Mouse (Mus musculus) hindbrain, embryonic 11.5 days (tissue): ENCODE results near the gene Stard13. TPM values are rescaled to one million over a fixed set of nuclear protein-coding genes. Genes with fewer than 3 reads are reported as not detected.

ENCODE experiments used
- ATAC-seq: fragments of 200-750 bp; cut with Nextera tagmentation; 2 replicates; pipeline ENCODE4 v1.8.0; 2017; ENCODE audit warnings: mild to moderate bottlenecking, moderate TSS enrichment, moderate library complexity; ENCODE audit not compliant: low FRiP score
- DNase-seq: peaks from one replicate; pipeline ENCODE4 v3.0.0-alpha.2; 2015; ENCODE audit warnings: low spot score
- H3K27ac ChIP-seq: fragments of 300-500 bp; sonication (generic); 2 replicates; pipeline ENCODE4 v1.5.1; 2014; ENCODE audit warnings: mild to moderate bottlenecking, low read depth, low read length
- H3K27me3 ChIP-seq: fragments of 300-500 bp; sonication (generic); 2 replicates; pipeline ENCODE4 v1.6.1; 2014; ENCODE audit warnings: mild to moderate bottlenecking, low read length, moderate library complexity, mixed read lengths; ENCODE audit not compliant: control insufficient read depth, insufficient read depth
- H3K36me3 ChIP-seq: fragments of 300-500 bp; sonication (generic); 2 replicates; pipeline ENCODE4 v1.6.1; 2014; ENCODE audit warnings: mild to moderate bottlenecking, low read length, moderate library complexity, mixed read lengths; ENCODE audit not compliant: control insufficient read depth, insufficient read depth
- H3K4me1 ChIP-seq: fragments of 300-500 bp; sonication (generic); replicated peaks from 2 replicates; pipeline ENCODE4 v1.6.1; 2014; ENCODE audit warnings: low read length, mixed read lengths; ENCODE audit not compliant: control insufficient read depth, insufficient read depth
- H3K4me2 ChIP-seq: fragments of 300-500 bp; sonication (generic); replicated peaks from 2 replicates; pipeline ENCODE4 v1.6.1; 2014; ENCODE audit warnings: mild to moderate bottlenecking, low read depth, low read length
- H3K4me3 ChIP-seq: fragments of 300-500 bp; sonication (generic); 2 replicates; pipeline ENCODE4 v1.5.1; 2014; ENCODE audit warnings: low read depth, low read length
- H3K9ac ChIP-seq: fragments of 300-500 bp; sonication (generic); 2 replicates; pipeline ENCODE4 v1.6.1; 2014; ENCODE audit warnings: low read depth, low read length
- H3K9me3 ChIP-seq: fragments of 300-500 bp; sonication (generic); 2 replicates; pipeline ENCODE4 v1.6.1; 2016; ENCODE audit warnings: low read length; ENCODE audit not compliant: control insufficient read depth
- WGBS: fragments of 180-500 bp; shearing (Covaris S2); extraction: QIAGEN DNeasy Blood & Tissue Kit; methylation state at CpG from one replicate; pipeline ENCODE4 v1.1.7; 2014; 5-methylcytosine and 5-hydroxymethylcytosine counted together
- polyA plus RNA-seq: library from polyadenylated mRNA; unstranded; fragments of >200 nt; fragmentation: Nextera tagmentation; extraction: Ambion mirVana; gene quantifications from 2 replicates; pipeline ENCODE4 v1.2.1, GENCODE M21; 2014

Stard13 gene
- polyA plus RNA-seq, 1 experiment from 2014 or later = 4.3 TPM

DNA sequence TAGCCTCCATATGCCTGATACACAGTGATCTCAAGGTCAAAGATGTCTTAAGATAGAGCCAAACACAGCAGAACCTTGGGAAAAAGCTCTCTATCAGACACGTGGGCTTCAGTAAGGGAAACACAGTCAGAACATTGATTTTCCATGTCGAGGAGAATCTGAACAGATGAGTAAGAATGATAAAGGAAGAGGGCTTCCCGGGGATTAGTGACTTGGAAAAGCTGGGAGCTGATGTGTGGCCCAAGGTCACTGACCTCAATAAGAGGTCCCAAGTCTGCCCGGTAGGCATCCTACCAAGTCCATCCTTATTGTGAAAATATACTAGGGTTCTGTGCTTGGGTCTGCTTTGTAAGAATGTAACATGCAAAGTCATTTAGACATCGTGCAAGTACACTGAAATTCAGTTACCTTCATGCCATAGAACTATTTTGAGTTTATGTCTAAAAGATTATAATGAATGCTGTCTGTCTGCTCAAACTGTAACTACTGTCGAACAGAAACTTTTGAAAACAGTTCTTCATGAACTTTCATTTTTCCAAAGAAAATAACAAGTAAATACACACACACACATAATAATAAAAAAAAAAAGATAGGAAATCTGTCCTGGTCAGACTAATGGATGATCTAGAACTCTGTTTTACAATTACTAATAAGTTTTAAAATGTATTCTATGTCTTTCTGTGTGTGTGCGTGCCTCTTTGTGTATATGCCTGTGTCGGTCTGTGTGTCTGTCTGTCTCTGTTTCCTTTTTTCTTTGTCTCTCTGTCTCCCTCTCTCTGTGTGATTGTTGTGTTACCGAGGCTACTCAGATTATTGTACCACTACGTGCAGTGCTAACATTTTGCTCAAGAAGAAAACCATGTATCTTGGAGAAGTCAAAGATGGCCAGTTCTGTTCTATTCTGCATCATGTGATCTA lies 128.3 kb downstream of the Stard13 start:
- Histone ChIP-seq H3K27me3 (no peaks in the 10 kb centered on the region), H3K9ac (no peak overlapping the region), H3K4me1 (no peaks in the 10 kb centered on the region), H3K9me3 (no peaks in the 10 kb centered on the region), H3K4me3 (no peak overlapping the region), H3K4me2 (no peak overlapping the region), H3K27ac (no peak overlapping the region), H3K36me3 (no peaks in the 10 kb centered on the region)
- DNase-seq = no peak
- 77% methylated on average over 10 of the region's 10 CpGs for whole genome bisulfite sequencing
- ATAC-seq = no peak

GRCm38 (mm10) chr5:151104354-151105053 lies 129.1 kb downstream of the Stard13 start:
- H3K36me3 ChIP-seq = no peaks in the 10 kb centered on the region
- no peak overlapping the region for H3K9ac ChIP-seq
- no peaks in the 10 kb centered on the region for H3K4me1 ChIP-seq
- H3K27me3 ChIP-seq = no peaks in the 10 kb centered on the region
- no peak for ATAC-seq
- WGBS = 65% methylated on average over 9 of the region's 9 CpGs
- no peak overlapping the region for H3K4me2 ChIP-seq
- no peak for DNase-seq
- H3K27ac ChIP-seq = no peak overlapping the region
- H3K9me3 ChIP-seq = no peaks in the 10 kb centered on the region
- no peak overlapping the region for H3K4me3 ChIP-seq

GRCm38 (mm10) chr5:151103284-151103683 lies 130.4 kb downstream of the Stard13 start:
- Histone ChIP-seq H3K27me3 (no peaks in the 10 kb centered on the region), H3K9ac (no peak overlapping the region), H3K4me2 (no peak overlapping the region), H3K27ac (no peak overlapping the region), H3K9me3 (no peaks in the 10 kb centered on the region), H3K36me3 (no peaks in the 10 kb centered on the region), H3K4me3 (no peak overlapping the region), H3K4me1 (no peaks in the 10 kb centered on the region)
- DNase-seq = no peak
- no peak for ATAC-seq
- WGBS = 72% methylated on average over 4 of the region's 4 CpGs

DNA sequence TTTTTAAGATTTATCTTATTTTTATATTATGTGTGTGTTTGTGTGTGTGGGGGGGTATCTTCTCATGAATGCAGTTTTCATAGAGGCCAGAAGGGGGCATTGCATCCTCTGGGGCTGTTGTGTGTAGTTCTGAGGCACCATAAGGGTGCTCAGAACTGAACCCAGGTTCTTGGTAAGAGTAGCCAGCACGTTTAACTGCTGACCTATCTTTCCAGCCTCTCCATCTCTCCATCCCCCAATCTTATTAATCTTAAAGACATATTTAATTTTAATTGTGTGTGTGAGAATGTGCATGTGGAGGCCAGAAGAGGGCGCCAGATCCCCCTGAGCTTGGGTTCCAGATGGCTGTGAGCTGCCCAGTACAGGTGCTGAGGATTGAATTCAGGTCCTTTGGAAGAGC lies 131.4 kb downstream of the Stard13 start:
- ATAC-seq = no peak
- no peaks in the 10 kb centered on the region for H3K36me3 ChIP-seq
- H3K27me3 ChIP-seq = no peaks in the 10 kb centered on the region
- H3K4me3 ChIP-seq = no peak overlapping the region
- H3K9ac ChIP-seq = no peak overlapping the region
- no peaks in the 10 kb centered on the region for H3K9me3 ChIP-seq
- DNase-seq = no peak
- H3K4me1 ChIP-seq = no peaks in the 10 kb centered on the region
- 51% methylated on average over 2 of the region's 2 CpGs for WGBS
- H3K4me2 ChIP-seq = no peak overlapping the region
- H3K27ac ChIP-seq = no peak overlapping the region

GRCm38 (mm10) chr5:151096012-151096411 lies 137.6 kb downstream of the Stard13 start:
- no peak overlapping the region for H3K27ac ChIP-seq
- H3K4me3 ChIP-seq = no peak overlapping the region
- no peak overlapping the region for H3K4me2 ChIP-seq
- no peak for DNase-seq
- no peak for ATAC-seq
- no peaks in the 10 kb centered on the region for H3K36me3 ChIP-seq
- 91% methylated on average over 6 of the region's 6 CpGs for WGBS
- H3K27me3 ChIP-seq = no peaks in the 10 kb centered on the region
- H3K9me3 ChIP-seq = no peaks in the 10 kb centered on the region
- H3K9ac ChIP-seq = no peak overlapping the region
- H3K4me1 ChIP-seq = no peaks in the 10 kb centered on the region

- H3K4me1 ChIP-seq = no peaks in the 10 kb centered on the region
- H3K36me3 ChIP-seq = no peaks in the 10 kb centered on the region
- DNase-seq = no peak
- H3K9me3 ChIP-seq = no peaks in the 10 kb centered on the region
- ATAC-seq = no peak
- no peak overlapping the region for H3K9ac ChIP-seq
- no peaks in the 10 kb centered on the region for H3K27me3 ChIP-seq
- H3K4me3 ChIP-seq = no peak overlapping the region
- H3K27ac ChIP-seq = no peak overlapping the region
- WGBS = 74% methylated on average over 3 of the region's 3 CpGs
- no peak overlapping the region for H3K4me2 ChIP-seq
These were observed 140.6 kb downstream of the Stard13 start for GRCm38 (mm10) chr5:151092886-151093665.

DNA sequence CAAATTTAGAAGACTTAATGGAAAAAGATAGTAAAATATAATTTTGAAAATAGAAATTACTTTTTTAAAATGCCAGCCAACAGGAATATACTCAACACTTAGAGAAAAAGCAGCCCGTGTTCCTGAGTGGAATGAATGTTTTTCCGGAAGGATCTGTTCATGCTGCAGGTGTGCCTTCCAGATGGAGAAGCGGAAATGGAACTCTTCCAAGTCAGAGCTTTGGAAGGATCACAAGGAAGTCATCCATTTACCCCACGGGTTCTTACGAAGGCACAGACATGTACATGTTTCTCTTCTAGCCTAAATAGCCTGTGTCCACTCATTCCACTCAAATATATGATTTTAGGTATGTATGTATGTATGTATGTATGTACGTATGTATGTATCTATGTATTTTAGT lies 142.6 kb downstream of the Stard13 start:
- Histone ChIP-seq H3K4me3 (no peak overlapping the region), H3K4me2 (no peak overlapping the region), H3K4me1 (no peaks in the 10 kb centered on the region), H3K9ac (no peak overlapping the region), H3K27me3 (no peaks in the 10 kb centered on the region), H3K9me3 (no peaks in the 10 kb centered on the region), H3K36me3 (no peaks in the 10 kb centered on the region), H3K27ac (no peak overlapping the region)
- ATAC-seq (no peak), DNase-seq (no peak)
- 95% methylated on average over 6 of the region's 6 CpGs for WGBS

DNA sequence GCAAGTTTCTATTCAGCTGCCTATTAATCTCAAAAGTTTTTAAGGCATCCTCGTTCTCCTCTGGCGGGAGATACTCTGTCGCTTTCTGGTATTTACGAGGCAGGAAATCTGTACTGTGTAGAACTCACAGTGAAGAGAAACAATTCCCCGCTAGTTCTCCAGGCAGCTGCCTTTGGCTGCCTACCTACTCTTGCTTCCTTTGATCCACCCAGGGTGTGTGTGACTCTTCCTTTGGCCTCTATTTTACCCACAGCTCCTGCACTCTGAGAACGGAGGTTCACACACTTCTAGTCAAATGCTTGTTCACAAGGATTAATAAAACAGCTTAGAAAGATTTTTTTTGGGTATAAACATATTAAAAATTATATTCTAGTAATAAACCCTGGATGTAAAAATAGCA lies 144.4 kb downstream of the Stard13 start:
- Histone ChIP-seq H3K4me2 (no peak overlapping the region), H3K4me1 (no peaks in the 10 kb centered on the region), H3K36me3 (no peaks in the 10 kb centered on the region), H3K9me3 (no peaks in the 10 kb centered on the region), H3K27ac (no peak overlapping the region), H3K9ac (no peak overlapping the region), H3K4me3 (no peak overlapping the region), H3K27me3 (no peaks in the 10 kb centered on the region)
- ATAC-seq = no peak
- DNase-seq = no peak
- 76% methylated on average over 6 of the region's 6 CpGs for WGBS
